In genomic region chr2:85029897-85030296, GRCm38 (mm10) we compare ENCODE assay signal across 23 mouse cellular contexts. TPM values are rescaled to one million over a fixed set of nuclear protein-coding genes. Genes with fewer than 3 reads are reported as not detected.
"Had no signal": no experiment of that assay in that cellular context is flagged by ENCODE, and none has a peak within 500 bp of the region (broad histone marks: within the 10 kb centered on the region; RNA-seq: fewer than 3 reads in every experiment).

No protein-coding gene starts in this region.

- H3K36me3 ChIP-seq: kidney, embryonic 15.5 days; limb, embryonic 10.5 days; limb, embryonic 13.5 days; liver, embryonic 12.5 days; liver, embryonic 15.5 days; midbrain, embryonic 12.5 days; midbrain, embryonic 15.5 days; neural tube, embryonic 13.5 days had no signal

- H3K9ac ChIP-seq: kidney, embryonic 15.5 days; limb, embryonic 13.5 days; liver, embryonic 12.5 days; liver, embryonic 15.5 days; lung, embryonic 14.5 days; midbrain, embryonic 12.5 days; midbrain, embryonic 15.5 days; neural tube, embryonic 13.5 days had no signal

- H3K27me3 ChIP-seq: limb, embryonic 13.5 days; midbrain, embryonic 12.5 days; midbrain, embryonic 15.5 days; neural tube, embryonic 13.5 days had no signal

- DNase-seq: kidney, adult 8-10 months; kidney, postnatal 14 days; kidney, postnatal 4 days; liver; lung, embryonic 14.5 days; lung, postnatal 14 days; thymus, postnatal 25 days had no signal

- ATAC-seq: liver, embryonic 12.5 days; midbrain, embryonic 15.5 days had no signal

- H3K4me2 ChIP-seq: kidney, embryonic 15.5 days; limb, embryonic 13.5 days; liver, embryonic 12.5 days; liver, embryonic 15.5 days; lung, embryonic 14.5 days; midbrain, embryonic 12.5 days; midbrain, embryonic 15.5 days; neural tube, embryonic 13.5 days had no signal

- H3K4me3 ChIP-seq: kidney, embryonic 15.5 days; limb, embryonic 10.5 days; limb, embryonic 13.5 days; liver, embryonic 12.5 days; liver, embryonic 15.5 days; megakaryocyte, embryonic 14.5 days; midbrain, embryonic 12.5 days; midbrain, embryonic 15.5 days; neural tube, embryonic 13.5 days had no signal

- H3K4me1 ChIP-seq: kidney, embryonic 15.5 days; limb, embryonic 10.5 days; limb, embryonic 13.5 days; midbrain, embryonic 12.5 days; midbrain, embryonic 15.5 days; neural tube, embryonic 13.5 days had no signal

- H3K27ac ChIP-seq: kidney, embryonic 15.5 days; limb, embryonic 10.5 days; limb, embryonic 13.5 days; liver, embryonic 12.5 days; liver, embryonic 15.5 days; midbrain, embryonic 12.5 days; midbrain, embryonic 15.5 days; neural tube, embryonic 13.5 days had no signal

- H3K9me3 ChIP-seq: kidney, embryonic 15.5 days; limb, embryonic 10.5 days; limb, embryonic 13.5 days; liver, embryonic 12.5 days; liver, embryonic 15.5 days; megakaryocyte, embryonic 14.5 days; midbrain, embryonic 12.5 days; midbrain, embryonic 15.5 days; neural tube, embryonic 13.5 days had no signal

RNA-seq across cellular contexts. Expression of gene P2rx3, which starts 7.4 kb away (rescaled TPM):
- total RNA-seq: neutrophil, adult 5-6 weeks had no signal

RNA-seq across cellular contexts. Expression of gene Prg3, which starts 41.9 kb away (rescaled TPM):
- total RNA-seq: layer of hippocampus, adult 18-20 months; layer of hippocampus, postnatal 14 days; left cerebral cortex, adult 18-20 months; left cerebral cortex, postnatal 25 days; neutrophil, adult 5-6 weeks had no signal
- polyA plus RNA-seq: intestine, embryonic 14.5 days; kidney, embryonic 15.5 days; limb, embryonic 13.5 days; lung, embryonic 14.5 days; midbrain, embryonic 12.5 days; midbrain, embryonic 15.5 days; neural tube, embryonic 13.5 days; small intestine, adult 2 months had no signal

RNA-seq across cellular contexts. Expression of gene Prg2, which starts 49.6 kb away (rescaled TPM):
- total RNA-seq: layer of hippocampus, adult 18-20 months; layer of hippocampus, postnatal 14 days; left cerebral cortex, adult 18-20 months; left cerebral cortex, postnatal 25 days had no signal
- polyA plus RNA-seq: intestine, embryonic 14.5 days; lung, embryonic 14.5 days; midbrain, embryonic 12.5 days had no signal
